Mouse (Mus musculus): ENCODE measurements at regions not wholly inside any gene's neighbourhood (a gene's known extent, or its start where the extent isn't known, plus 50 kb on each side); places are given as distances from the start of the nearest gene placed in this dataset.

GRCm38 (mm10) chr5:83533901-83534300 is 178.9 kb upstream of the Tecrl start:
- DNase-seq = no peak

GRCm38 (mm10) chr5:83518661-83519060 is 163.7 kb upstream of the Tecrl start:
- no peak for DNase-seq

GRCm38 (mm10) chr5:83484135-83484534 is 129.1 kb upstream of the Tecrl start:
- DNase-seq = no peak

- DNase-seq = peak; percentile 37
Measured at GRCm38 (mm10) chr5:83440259-83440658, 85.3 kb upstream of the Tecrl start.

GRCm38 (mm10) chr5:83436510-83436909 is 81.5 kb upstream of the Tecrl start:
- no peak for DNase-seq

- DNase-seq = no peak
Measured at GRCm38 (mm10) chr5:83421708-83422107, 66.7 kb upstream of the Tecrl start.

GRCm38 (mm10) chr5:83410221-83410620 is 55.2 kb upstream of the Tecrl start:
- no peak for DNase-seq

- no peak for DNase-seq
Measured at GRCm38 (mm10) chr5:83405266-83405954, 50.4 kb upstream of the Tecrl start.

Small RNA genes lying in the stretch of these regions (microRNA-seq; reads per million reads assigned to microRNA genes)
- 0 reads per million in 2 experiments for gene Gm44303

All from adrenal gland, postnatal 25 days (tissue).